Mouse (Mus musculus) bone marrow macrophage, adult 2 months (primary cell): Measurements from ENCODE around the gene AW011738.

Experiments
- CTCF ChIP-seq: IDR thresholded peaks from 2 replicates; pipeline ENCODE4 v1.5.1; 2012; ENCODE audit warnings: low read depth, mild to moderate bottlenecking, low read length, moderate library complexity
- POLR2A ChIP-seq: IDR thresholded peaks from 2 replicates; pipeline ENCODE4 v1.6.1; 2012; ENCODE audit warnings: mild to moderate bottlenecking, low read depth, low read length, borderline replicate concordance

DNA sequence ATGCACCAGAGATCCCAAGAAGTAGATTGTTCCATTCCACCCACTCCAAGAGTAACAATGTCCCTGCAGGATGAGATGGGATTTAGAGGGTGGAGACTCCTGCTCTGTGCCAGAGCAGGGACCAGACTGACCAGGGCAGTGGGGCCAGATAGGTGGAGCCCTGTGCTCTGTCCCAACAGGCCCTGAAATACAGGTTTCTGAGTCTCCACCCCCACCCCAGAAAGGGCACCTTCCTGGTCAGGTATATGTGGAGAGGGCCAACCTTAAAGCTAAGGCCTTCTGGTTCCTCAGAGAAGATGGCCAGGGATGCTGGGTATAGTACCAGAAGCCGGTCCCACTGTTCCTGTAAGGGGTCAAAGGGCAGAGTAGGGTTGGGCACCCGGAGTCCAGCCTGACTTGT is 21.2 kb downstream of the AW011738 start:
- no peak for TF ChIP-seq POLR2A
- TF ChIP-seq CTCF, result no peak
